Mouse (Mus musculus) WW6 (cell line): ENCODE data around the gene Pou3f3.

Source experiments
- DNase-seq: peaks from one replicate; pipeline ENCODE4 v3.0.0-alpha.2; 2013; ENCODE audit warnings: low read depth, low spot score

Gene Pou3f3

GRCm38 (mm10) chr1:42695578-42695915, at the start of gene Pou3f3:
TSS of gene Pou3f3 (plus strand) at chr1:42695768.
- DNase-seq, result no peak

DNA sequence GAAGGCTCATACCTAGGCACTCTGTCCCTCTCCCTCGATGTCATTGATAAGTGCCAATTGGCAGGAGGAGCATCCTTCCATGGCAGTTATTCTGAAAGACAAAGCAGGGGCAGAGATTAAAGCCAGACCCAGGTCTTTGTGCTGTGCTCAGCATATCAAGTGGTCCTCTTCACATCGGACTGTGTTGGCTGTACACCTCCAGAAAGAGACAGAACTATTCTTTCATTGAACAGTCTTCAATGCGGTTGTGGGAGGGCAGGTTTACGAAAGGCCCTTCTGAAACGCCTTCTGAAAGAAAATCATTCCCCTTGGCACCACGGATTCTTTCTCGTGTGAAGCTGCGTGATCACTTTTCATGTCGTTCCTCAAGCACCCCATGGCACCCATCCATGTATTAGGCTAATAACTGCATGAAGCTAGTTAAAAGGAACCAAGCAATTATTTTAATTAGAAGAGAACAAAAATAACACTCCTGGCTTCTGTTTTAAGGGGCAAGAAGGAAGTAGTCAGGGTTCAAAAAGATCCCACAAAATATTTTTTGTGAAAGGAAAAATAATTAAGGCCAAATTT, 47.1 kb upstream of the Pou3f3 start:
- DNase-seq, result no peak

DNA sequence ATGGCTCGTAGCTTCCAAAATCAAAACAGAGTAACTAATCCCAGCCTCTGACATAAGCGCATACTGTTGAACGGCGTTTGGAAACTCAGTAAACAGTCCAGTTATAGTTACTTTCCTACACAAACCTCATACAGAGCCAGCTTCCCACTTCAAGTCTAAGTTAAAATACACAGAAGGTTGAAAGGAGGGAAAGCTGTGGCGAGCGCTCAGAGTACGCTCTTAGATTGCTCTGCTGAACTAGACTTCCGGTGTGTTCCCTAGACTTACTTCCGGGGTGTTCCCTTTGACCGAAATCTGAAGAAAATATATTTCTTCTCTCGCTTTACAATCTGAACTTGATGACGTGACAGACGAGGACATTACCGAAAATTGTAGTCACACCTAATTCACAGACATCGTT, 44.1 kb upstream of the Pou3f3 start:
- no peak for DNase-seq

- no peak for DNase-seq
Observed at GRCm38 (mm10) chr1:42667546-42667945, 28.0 kb upstream of the Pou3f3 start.

- no peak for DNase-seq
Observed at GRCm38 (mm10) chr1:42680673-42681072, 14.9 kb upstream of the Pou3f3 start.

DNA sequence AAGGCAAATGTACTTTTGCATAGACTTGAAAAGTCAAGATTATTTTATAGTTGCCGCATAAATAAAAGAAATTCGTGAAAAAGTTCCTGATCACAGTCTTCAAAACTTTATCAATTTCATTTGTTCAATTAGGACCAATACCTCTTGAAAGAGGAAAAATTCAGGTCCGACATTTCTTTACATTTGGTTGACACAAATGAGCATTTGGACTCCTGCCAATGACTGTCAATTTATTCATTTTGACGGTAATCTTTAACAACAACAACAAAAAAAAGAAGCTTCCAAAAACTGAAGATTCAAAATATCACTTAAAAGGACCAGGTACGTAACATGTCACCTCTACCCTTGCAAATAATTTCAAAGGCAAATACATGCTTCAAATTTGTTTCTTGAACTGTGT, 13.8 kb upstream of the Pou3f3 start:
- DNase-seq, result no peak

GRCm38 (mm10) chr1:42683861-42684260, 11.7 kb upstream of the Pou3f3 start:
- no peak for DNase-seq

DNA sequence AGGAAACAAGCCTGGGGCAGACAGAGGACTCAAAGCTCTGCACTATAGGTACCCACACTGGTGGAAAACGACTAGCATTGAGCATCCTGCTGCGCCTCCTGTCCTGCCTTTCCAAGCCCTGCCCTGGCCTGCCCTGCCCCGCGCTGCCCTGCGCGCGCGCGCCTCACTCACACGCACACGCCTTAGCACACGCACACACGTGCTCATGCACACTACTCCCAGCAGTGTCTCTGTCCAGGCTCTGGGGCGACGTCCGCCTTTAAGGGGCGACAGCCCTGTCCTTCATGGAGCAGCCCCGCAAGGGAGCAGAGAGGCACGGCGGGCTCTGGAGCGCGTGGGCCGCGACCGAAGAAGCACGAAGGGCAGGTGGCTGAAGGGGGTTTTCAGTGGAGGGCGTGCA, 11.2 kb upstream of the Pou3f3 start:
- DNase-seq, result no peak

DNA sequence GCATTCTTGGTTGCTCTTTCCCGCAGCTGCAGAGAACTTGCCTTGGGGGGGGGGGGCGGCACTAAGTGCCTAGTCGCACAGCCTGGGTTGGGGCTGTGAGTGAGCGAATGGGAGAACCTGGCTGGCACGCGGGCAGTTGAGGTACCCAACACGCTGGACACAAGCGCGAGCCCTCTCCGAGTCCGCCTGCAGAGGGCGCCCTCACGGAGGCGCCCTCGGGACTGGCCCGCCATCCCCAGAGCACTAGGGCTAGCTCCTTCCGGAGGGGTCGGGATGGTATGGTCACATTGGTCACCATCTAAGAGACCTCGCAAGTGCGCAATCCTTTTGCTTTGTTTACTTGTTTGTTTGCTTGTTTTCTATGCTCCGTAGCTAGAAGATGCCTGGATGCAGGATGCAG, 10.8 kb upstream of the Pou3f3 start:
- DNase-seq, result no peak

DNA sequence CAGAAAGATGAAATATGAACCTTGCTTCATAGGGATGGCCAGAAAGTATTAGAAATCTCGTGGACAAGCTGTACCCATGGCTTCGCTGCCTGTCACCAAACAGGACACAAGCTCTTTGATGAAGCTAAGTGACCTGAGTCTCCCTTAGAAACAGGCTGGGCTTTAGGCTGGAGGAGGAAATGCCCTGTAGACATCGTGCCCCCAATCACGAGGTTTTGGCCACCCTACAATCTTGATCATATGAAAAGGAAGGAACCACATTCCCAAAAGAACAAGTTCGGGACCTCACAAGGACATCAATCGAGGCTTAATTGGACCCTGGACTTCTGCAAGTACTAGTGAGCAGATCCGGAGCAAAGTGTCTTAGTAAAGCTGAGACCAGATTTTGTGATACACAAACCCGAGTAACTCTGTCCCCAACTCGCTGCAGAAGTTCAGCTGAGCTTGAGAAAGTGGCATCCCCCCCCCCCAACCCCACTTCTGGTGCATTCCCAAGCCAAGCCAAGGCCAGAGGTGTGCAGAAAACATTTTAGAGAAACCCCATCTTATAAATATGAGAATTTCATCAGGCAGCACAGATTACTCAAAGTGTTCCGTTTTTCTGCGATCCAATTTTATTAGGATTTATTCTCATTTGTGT, 10.1 kb upstream of the Pou3f3 start:
- no peak for DNase-seq

GRCm38 (mm10) chr1:42686194-42687131, 9.1 kb upstream of the Pou3f3 start:
- no peak for DNase-seq

DNA sequence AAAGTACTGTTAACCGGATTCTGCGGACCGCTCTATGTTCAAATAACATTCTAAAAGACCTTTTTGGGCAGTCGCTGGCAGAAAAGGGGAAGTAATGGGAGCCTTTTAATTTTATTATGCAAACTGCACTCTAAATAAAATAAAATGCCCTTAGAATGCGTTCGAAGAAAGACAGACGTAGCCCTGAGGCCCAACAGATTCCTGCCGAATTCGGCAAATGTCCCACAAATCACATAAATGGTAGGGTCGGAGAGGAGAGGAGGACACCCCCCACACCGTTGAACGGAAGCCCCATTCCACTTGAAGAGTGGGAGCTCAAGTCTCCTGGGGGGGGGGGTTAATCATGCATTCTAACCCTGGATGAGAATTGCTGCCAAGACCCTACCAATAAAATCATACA, 8.3 kb upstream of the Pou3f3 start:
- no peak for DNase-seq

- no peak for DNase-seq
Observed at GRCm38 (mm10) chr1:42687756-42688540, 7.6 kb upstream of the Pou3f3 start.

DNA sequence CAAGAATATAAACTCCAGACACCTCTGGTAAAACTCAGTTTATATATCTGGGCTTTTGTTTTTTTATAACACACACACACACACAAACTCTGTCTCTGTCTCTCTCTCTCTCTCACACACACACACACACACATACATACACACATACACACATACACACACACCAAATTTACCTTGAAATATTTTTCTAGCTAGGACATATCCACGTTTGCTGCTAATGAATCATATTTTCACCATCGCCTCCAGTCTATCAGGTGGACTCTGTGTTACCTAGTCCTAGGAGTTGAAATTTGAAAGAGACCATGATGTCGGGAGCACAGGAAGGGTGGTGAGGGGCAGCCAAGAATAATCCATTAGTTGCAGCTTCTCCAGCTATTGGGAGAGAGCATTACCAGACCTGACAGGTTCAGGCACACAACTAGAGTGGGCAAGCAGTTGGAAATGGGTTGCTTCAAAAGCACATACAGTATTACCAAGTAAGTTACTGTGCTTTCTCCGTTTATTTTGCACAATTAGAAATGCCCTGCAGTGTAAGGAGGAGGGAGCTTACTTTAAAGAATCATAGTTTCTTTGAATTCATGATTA, 6.9 kb upstream of the Pou3f3 start:
- no peak for DNase-seq

DNA sequence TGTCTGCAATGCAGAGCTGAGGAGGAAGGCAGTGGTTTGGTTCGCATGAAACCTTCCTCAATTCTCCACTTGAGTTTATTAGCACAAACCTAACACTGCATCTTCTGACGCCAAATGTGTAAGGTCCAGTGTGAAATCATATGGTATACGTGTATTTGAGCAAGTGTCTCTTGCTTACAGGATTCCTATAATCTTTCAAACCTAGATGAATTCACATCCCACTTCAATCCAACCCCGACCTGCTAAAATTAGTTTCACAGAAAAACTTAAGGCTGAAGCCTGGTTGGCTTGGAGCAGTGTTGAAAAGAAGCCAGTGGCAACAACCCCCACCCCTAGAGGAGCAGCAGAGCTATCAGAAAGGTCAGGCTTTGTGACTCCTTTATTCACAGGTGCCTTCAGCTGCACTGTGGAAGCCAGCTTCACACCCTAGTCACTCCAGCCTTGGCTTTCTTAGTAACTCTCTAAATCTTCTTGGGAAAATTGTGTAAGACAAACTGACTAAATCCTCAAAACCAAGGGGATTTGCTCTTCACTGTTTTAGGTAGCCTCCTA, 5.5 kb upstream of the Pou3f3 start:
- no peak for DNase-seq

- DNase-seq, result no peak
Observed at GRCm38 (mm10) chr1:42691202-42692170, 4.1 kb upstream of the Pou3f3 start.

DNA sequence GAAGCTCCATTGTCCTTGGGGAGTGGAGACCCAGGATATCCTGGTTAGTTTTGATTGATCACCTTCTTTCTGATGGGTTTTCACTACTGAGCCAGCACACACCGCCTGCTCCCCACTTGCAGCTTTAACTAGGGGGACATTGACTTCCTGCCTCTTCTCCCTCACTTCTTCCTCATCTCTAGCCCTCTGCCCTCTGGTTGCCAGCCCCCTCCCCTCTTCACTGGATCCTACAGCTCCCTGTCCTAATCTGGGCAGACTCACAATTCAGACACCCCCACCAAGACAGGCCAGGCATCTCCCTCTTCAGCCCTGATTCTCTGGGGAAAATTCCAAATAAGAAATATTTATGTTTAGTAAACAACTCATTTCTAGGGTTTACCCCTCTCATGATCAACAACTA, 3.3 kb upstream of the Pou3f3 start:
- DNase-seq, result no peak

- no peak for DNase-seq
Observed at GRCm38 (mm10) chr1:42693101-42693715, 2.4 kb upstream of the Pou3f3 start.

DNA sequence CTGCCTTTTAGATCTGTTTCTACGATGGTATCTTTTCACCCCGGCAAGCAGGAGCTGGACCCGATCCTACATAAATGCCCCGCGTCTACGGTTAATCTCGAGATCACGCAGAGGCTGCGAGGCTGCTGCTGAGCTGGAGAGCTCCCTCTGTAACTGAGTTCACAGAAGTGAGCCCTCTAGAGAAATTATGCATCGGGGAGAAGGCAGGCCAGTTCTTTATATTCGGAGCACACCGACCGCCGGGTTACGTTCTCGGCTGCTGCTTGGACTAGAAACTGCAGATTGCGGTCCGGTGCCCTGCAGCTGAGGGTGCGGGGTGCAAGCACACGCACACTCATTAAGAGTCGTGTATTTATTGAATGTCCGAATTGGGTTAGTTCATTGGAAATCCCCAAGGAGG, 1.7 kb upstream of the Pou3f3 start:
- no peak for DNase-seq

- DNase-seq, result no peak
Observed at GRCm38 (mm10) chr1:42694290-42694664, 1.3 kb upstream of the Pou3f3 start.
